Mouse (Mus musculus): ENCODE measurements around the gene Ccdc117. TPM values are rescaled to one million over a fixed set of nuclear protein-coding genes. Genes with fewer than 3 reads are reported as not detected.

Ccdc117 gene
- polyA plus RNA-seq, 1 experiment = 9.0 TPM

DNA sequence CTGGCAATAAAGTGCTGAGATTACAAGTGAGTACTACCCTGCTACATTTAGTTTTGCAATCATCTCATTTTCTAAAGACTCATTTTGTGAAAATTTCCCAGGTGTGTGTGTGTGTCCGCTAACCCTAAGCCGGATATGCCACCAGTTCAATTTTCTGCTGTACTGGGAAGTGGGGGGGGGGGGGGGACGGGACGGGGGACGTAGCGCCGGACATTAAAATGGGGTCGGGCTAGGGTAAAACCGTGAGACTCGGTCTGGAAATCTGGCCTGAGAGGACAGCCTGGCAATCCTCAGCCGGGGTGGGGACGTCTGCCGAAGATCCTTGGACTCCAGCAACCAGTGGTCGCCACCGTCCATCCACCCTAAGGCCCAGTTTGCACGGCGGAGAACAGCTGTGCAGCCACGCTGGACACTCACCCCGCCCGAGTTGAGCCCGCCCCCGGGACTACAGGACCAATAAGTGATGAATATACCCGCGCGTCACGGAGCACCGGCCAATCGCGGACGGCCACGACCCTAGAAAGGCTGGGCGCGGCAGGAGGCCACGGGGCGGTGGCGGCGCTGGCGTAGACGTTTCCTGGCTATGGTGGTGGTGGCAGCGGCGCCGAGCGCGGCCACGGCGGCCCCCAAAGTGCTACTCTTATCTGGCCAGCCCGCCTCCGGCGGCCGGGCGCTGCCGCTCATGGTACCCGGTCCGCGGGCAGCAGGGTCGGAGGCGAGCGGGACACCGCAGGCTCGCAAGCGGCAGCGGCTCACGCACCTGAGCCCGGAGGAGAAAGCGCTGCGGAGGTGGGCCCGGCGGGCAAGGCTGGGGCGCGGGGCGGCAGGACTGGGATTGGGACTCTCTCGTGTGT, 21.3 kb downstream of the Ccdc117 start, which contains the start of gene Xbp1:
Gene Xbp1, plus strand, starts transcription at position 248 of the 854 bp plus-strand sequence.
- Histone ChIP-seq H3K36me3 (ENCODE audit: control insufficient read depth, insufficient read depth) (peaks cover 35% of the 10 kb centered on the region), H3ac (ENCODE audit: control insufficient read depth, insufficient read length) (peak within 1 kb of the TSS; percentile 64), H3K4me3 (peak within 1 kb of the TSS; percentile 75), H3K27me3 (ENCODE audit: control insufficient read depth, insufficient read depth, insufficient read length) (no peaks in the 10 kb centered on the region), H3K79me2 (ENCODE audit: control insufficient read depth, insufficient read depth) (peaks cover 29% of the 10 kb centered on the region), H3K4me2 (ENCODE audit: low read depth) (peak within 1 kb of the TSS; percentile 92)
- TF ChIP-seq TCF12 (IDR thresholded peaks at IDR 0.05; ENCODE audit: insufficient read depth, poor library complexity, severe bottlenecking) (peak; percentile 8), REST (IDR thresholded peaks at IDR 0.05; ENCODE audit: insufficient read depth, insufficient read length) (peak; percentile 11), POLR2A (IDR thresholded peaks at IDR 0.05; ENCODE audit: insufficient read length, low read depth) (peak; percentile 97), TCF3 (IDR thresholded peaks at IDR 0.05; ENCODE audit: insufficient read length, low read depth) (no peak), E2F4 (IDR thresholded peaks at IDR 0.05; ENCODE audit: insufficient read depth) (no peak), MYOD1 (IDR thresholded peaks at IDR 0.05; ENCODE audit: control insufficient read depth in 1 of 3, insufficient read length in 2 of 3, low read depth in 2 of 3) (peak; percentile 17 to 94 (median 93)), USF1 (IDR thresholded peaks at IDR 0.05; ENCODE audit: low read depth) (no peak), POLR2AphosphoS2 (IDR thresholded peaks at IDR 0.05; ENCODE audit: insufficient read length, low read depth) (peak; percentile 98), MYOG (IDR thresholded peaks at IDR 0.05; ENCODE audit: control insufficient read depth in 1 of 3, insufficient read depth in 1 of 3, insufficient read length in 2 of 3, low read depth in 2 of 3) (peak; percentile 47 to 97 (median 96))

DNA sequence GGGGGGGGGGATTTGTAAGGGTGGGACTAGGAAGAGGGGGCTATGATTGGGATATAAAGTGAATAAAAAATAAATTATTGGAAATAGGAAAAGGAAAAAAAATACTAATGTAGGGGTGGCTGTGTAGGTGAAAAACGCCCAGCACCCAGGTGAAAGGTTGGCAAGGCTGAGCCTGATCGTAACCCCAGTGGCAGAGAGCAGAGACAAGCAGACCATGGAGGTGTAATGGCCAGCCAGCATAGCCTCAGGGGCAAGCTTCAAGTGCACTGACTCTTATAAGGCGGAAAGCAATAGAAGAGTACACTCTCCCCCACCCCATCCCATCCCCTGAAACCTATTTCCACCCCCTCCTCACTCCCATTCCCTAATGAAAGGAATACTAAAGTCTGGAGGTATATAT, 22.3 kb downstream of the Ccdc117 start:
- Histone ChIP-seq H3K79me2 (ENCODE audit: control insufficient read depth, insufficient read depth) (peaks cover 29% of the 10 kb centered on the region), H3ac (ENCODE audit: control insufficient read depth, insufficient read length) (no peak overlapping the region), H3K27me3 (ENCODE audit: control insufficient read depth, insufficient read depth, insufficient read length) (no peaks in the 10 kb centered on the region), H3K36me3 (ENCODE audit: control insufficient read depth, insufficient read depth) (peaks cover 26% of the 10 kb centered on the region), H3K4me2 (ENCODE audit: low read depth) (peak overlapping the region; percentile 92), H3K4me3 (peak overlapping the region; percentile 75)
- TF ChIP-seq TCF3 (IDR thresholded peaks at IDR 0.05; ENCODE audit: insufficient read length, low read depth) (no peak), MAX (IDR thresholded peaks at IDR 0.05; ENCODE audit: low read depth) (no peak), USF1 (IDR thresholded peaks at IDR 0.05; ENCODE audit: low read depth) (no peak), CEBPB (IDR thresholded peaks at IDR 0.05; ENCODE audit: insufficient read depth, poor library complexity, severe bottlenecking) (no peak), POLR2A (IDR thresholded peaks at IDR 0.05; ENCODE audit: insufficient read length, low read depth) (no peak), MYOG (IDR thresholded peaks at IDR 0.05; ENCODE audit: control insufficient read depth in 1 of 3, insufficient read depth in 1 of 3, insufficient read length in 2 of 3, low read depth in 2 of 3) (no peak), TCF12 (IDR thresholded peaks at IDR 0.05; ENCODE audit: insufficient read depth, poor library complexity, severe bottlenecking) (no peak), REST (IDR thresholded peaks at IDR 0.05; ENCODE audit: insufficient read depth, insufficient read length) (no peak), POLR2AphosphoS2 (IDR thresholded peaks at IDR 0.05; ENCODE audit: insufficient read length, low read depth) (no peak)

DNA sequence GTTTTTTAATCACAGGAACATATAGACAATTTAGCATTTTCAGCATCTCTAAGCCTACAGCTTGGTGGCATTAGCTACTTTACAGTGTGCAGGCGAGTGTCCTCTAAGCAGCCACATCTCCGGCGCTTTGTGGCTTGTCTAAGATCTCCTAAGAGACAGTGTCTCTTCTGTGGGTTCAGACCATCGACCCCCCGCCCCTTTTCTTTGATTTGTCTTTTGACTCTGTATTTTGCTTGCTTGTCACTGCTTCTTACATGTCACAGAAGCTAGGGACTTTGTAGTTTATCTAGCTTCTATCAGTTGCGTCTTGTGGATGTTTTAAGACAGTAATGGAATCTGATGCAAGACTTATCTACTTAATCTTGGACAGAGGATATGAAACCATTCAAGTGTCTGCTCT, 24.6 kb downstream of the Ccdc117 start:
- TF ChIP-seq POLR2A (IDR thresholded peaks at IDR 0.05; ENCODE audit: insufficient read length, low read depth) (no peak), USF1 (IDR thresholded peaks at IDR 0.05; ENCODE audit: low read depth) (no peak), E2F4 (IDR thresholded peaks at IDR 0.05; ENCODE audit: insufficient read depth) (no peak), CEBPB (IDR thresholded peaks at IDR 0.05; ENCODE audit: insufficient read depth, poor library complexity, severe bottlenecking) (no peak), MYOG (IDR thresholded peaks at IDR 0.05; ENCODE audit: control insufficient read depth in 1 of 3, insufficient read depth in 1 of 3, insufficient read length in 2 of 3, low read depth in 2 of 3) (no peak), TCF3 (IDR thresholded peaks at IDR 0.05; ENCODE audit: insufficient read length, low read depth) (no peak), TCF12 (IDR thresholded peaks at IDR 0.05; ENCODE audit: insufficient read depth, poor library complexity, severe bottlenecking) (no peak)
- Histone ChIP-seq H3ac (ENCODE audit: control insufficient read depth, insufficient read length) (no peak overlapping the region), H3K79me2 (ENCODE audit: control insufficient read depth, insufficient read depth) (peaks cover 10% of the 10 kb centered on the region), H3K27me3 (ENCODE audit: control insufficient read depth, insufficient read depth, insufficient read length) (no peaks in the 10 kb centered on the region), H3K4me2 (ENCODE audit: low read depth) (no peak overlapping the region), H3K4me3 (no peak overlapping the region), H3K36me3 (ENCODE audit: control insufficient read depth, insufficient read depth) (peaks cover 2% of the 10 kb centered on the region)

DNA sequence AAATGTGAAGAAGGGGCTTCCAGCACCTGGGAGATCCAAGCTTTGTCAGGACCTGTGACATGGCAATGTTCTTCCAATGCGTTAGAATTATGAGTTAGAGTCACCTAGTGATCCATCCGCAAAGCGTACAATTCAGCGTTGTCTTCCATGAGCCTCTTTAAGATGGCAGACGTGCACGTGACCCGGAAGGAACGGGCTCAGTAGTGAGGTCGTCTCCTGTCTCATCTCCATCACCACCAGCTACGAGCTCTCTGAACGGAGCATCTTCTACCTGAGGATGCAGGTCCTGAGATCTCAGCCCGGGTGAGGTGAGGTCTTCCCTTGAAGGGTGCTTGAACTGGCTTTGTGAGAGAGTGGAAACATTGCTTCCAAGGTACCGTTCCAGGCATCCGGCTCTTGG, 25.4 kb downstream of the Ccdc117 start:
- Histone ChIP-seq H3K27me3 (ENCODE audit: control insufficient read depth, insufficient read depth, insufficient read length) (no peaks in the 10 kb centered on the region), H3K4me3 (no peak overlapping the region), H3K79me2 (ENCODE audit: control insufficient read depth, insufficient read depth) (peaks cover 6% of the 10 kb centered on the region), H3ac (ENCODE audit: control insufficient read depth, insufficient read length) (no peak overlapping the region), H3K4me2 (ENCODE audit: low read depth) (no peak overlapping the region), H3K36me3 (ENCODE audit: control insufficient read depth, insufficient read depth) (no peaks in the 10 kb centered on the region)
- no peak for TF ChIP-seq MAX (IDR thresholded peaks at IDR 0.05; ENCODE audit: low read depth)
- no peak for TF ChIP-seq CEBPB (IDR thresholded peaks at IDR 0.05; ENCODE audit: insufficient read depth, poor library complexity, severe bottlenecking)
- TF ChIP-seq REST (IDR thresholded peaks at IDR 0.05; ENCODE audit: insufficient read depth, insufficient read length) = no peak
- no peak for TF ChIP-seq POLR2AphosphoS2 (IDR thresholded peaks at IDR 0.05; ENCODE audit: insufficient read length, low read depth)

DNA sequence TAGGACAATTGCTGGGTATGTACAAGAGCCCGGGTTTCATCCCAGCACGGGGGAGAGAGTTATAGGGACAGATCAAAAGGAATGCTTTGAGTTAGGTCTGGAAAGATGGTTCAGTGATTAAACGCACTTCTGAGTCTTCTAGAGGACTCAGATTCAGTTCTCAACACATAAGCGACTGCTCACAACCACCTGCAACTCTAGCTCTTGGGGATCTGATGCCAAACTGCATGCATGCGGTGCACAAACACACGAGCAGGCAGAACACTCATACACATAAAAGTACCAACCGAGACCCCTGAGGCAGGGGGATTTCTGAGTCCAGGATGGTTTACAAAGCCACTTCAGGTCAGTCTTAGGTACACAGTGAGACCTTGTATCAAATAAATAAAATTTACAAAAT, 25.8 kb downstream of the Ccdc117 start:
- Histone ChIP-seq H3K4me3 (no peak overlapping the region), H3K36me3 (ENCODE audit: control insufficient read depth, insufficient read depth) (no peaks in the 10 kb centered on the region), H3K27me3 (ENCODE audit: control insufficient read depth, insufficient read depth, insufficient read length) (no peaks in the 10 kb centered on the region), H3K79me2 (ENCODE audit: control insufficient read depth, insufficient read depth) (peaks cover 3% of the 10 kb centered on the region), H3K4me2 (ENCODE audit: low read depth) (no peak overlapping the region), H3ac (ENCODE audit: control insufficient read depth, insufficient read length) (no peak overlapping the region)
- no peak for TF ChIP-seq MYOG (IDR thresholded peaks at IDR 0.05; ENCODE audit: control insufficient read depth in 1 of 3, insufficient read depth in 1 of 3, insufficient read length in 2 of 3, low read depth in 2 of 3)
- TF ChIP-seq TCF12 (IDR thresholded peaks at IDR 0.05; ENCODE audit: insufficient read depth, poor library complexity, severe bottlenecking) = no peak
- no peak for TF ChIP-seq USF1 (IDR thresholded peaks at IDR 0.05; ENCODE audit: low read depth)
- no peak for TF ChIP-seq POLR2AphosphoS2 (IDR thresholded peaks at IDR 0.05; ENCODE audit: insufficient read length, low read depth)
- TF ChIP-seq POLR2A (IDR thresholded peaks at IDR 0.05; ENCODE audit: insufficient read length, low read depth) = no peak
- no peak for TF ChIP-seq SRF (IDR thresholded peaks at IDR 0.05; ENCODE audit: control insufficient read depth, insufficient read length, low read depth)
- TF ChIP-seq CEBPB (IDR thresholded peaks at IDR 0.05; ENCODE audit: insufficient read depth, poor library complexity, severe bottlenecking) = no peak
- no peak for TF ChIP-seq E2F4 (IDR thresholded peaks at IDR 0.05; ENCODE audit: insufficient read depth)
- no peak for TF ChIP-seq TCF3 (IDR thresholded peaks at IDR 0.05; ENCODE audit: insufficient read length, low read depth)
- no peak for TF ChIP-seq REST (IDR thresholded peaks at IDR 0.05; ENCODE audit: insufficient read depth, insufficient read length)
- no peak for TF ChIP-seq MAX (IDR thresholded peaks at IDR 0.05; ENCODE audit: low read depth)
- no peak for TF ChIP-seq MYOD1 (IDR thresholded peaks at IDR 0.05; ENCODE audit: control insufficient read depth in 1 of 3, insufficient read length in 2 of 3, low read depth in 2 of 3)
